Mouse (Mus musculus): ENCODE data around the gene Gng12. TPM values are rescaled to one million over a fixed set of nuclear protein-coding genes. Genes with fewer than 3 reads are reported as not detected.

Gng12 gene
- polyA plus RNA-seq, 1 experiment: 0.36 TPM

DNA sequence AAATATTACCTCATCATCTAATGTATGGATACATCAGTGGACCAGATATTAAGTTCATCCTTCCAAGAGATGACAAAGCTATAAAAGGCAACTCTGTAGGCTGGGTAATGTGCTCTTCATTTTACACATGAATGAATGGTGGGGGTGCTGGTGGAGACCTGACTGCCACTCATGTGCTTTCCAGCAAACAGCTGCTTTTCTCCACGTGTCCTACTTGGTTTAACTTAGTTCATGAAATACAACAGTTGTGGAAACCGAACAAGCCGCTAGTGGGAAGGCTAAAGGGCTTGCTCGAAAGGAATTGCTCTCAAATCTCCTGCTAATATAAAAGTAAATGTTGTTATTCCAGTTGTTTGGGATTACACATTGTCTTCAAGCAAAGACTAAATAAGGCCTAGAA, 137.4 kb downstream of the Gng12 start:
- Histone ChIP-seq H3K4me1 (ENCODE audit: control insufficient read depth) (peaks cover 34% of the 10 kb centered on the region), H3K36me3 (ENCODE audit: control insufficient read depth) (peaks cover 47% of the 10 kb centered on the region), H3K27me3 (ENCODE audit: control insufficient read depth) (no peaks in the 10 kb centered on the region), H3K4me3 (replicated peaks) (peak overlapping the region; percentile 90), H3K9me3 (ENCODE audit: control insufficient read depth, low read length) (no peaks in the 10 kb centered on the region)
- no peak for TF ChIP-seq GATA1 (IDR thresholded peaks at IDR 0.05; ENCODE audit: low read length)
- no peak for TF ChIP-seq TAL1 (IDR thresholded peaks at IDR 0.05; ENCODE audit: low read length)

DNA sequence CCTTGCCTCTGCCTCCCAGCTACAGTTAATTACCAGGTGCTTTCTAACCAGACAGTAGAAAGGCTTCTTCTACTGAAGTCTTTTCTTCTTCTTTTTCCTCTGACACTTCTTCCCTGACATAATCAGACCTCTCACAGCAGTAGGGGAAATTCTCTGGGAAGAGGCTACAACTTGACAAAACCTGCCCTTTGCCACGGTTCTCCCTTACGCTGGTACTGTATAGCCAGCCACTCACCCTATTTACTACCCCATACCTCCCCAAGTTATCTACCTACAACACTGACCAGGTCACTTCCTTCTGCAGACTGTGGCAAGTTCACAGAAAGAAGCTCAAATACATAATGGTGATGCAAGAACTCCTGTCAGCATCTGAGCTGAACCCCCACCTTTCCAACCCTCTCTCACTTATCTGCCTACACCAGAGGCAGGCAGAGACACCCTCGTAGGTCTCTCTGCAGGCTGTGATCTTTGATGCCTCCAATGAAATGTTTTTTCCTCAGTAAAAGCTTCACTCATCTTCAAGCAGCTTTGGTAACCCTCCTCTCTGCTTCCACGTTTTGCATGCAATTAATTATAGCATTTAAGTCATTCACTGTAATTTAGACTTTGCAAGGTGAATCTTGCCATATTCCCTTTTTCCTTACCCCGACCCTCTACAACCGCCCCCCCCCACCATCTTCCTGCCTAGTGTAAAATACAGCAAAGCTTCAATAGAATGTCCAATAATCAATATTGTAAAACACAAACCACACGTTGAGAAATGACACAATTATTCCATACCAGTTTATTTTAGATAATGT, 138.3 kb downstream of the Gng12 start:
- Histone ChIP-seq H3K36me3 (ENCODE audit: control insufficient read depth) (peaks cover 47% of the 10 kb centered on the region), H3K27me3 (ENCODE audit: control insufficient read depth) (no peaks in the 10 kb centered on the region), H3K4me1 (ENCODE audit: control insufficient read depth) (peaks cover 40% of the 10 kb centered on the region), H3K9me3 (ENCODE audit: control insufficient read depth, low read length) (no peaks in the 10 kb centered on the region), H3K4me3 (replicated peaks) (peak overlapping the region; percentile 90)
- TF ChIP-seq TAL1 (IDR thresholded peaks at IDR 0.05; ENCODE audit: low read length): peak; percentile 89
- TF ChIP-seq GATA1 (IDR thresholded peaks at IDR 0.05; ENCODE audit: low read length): peak; percentile 80

DNA sequence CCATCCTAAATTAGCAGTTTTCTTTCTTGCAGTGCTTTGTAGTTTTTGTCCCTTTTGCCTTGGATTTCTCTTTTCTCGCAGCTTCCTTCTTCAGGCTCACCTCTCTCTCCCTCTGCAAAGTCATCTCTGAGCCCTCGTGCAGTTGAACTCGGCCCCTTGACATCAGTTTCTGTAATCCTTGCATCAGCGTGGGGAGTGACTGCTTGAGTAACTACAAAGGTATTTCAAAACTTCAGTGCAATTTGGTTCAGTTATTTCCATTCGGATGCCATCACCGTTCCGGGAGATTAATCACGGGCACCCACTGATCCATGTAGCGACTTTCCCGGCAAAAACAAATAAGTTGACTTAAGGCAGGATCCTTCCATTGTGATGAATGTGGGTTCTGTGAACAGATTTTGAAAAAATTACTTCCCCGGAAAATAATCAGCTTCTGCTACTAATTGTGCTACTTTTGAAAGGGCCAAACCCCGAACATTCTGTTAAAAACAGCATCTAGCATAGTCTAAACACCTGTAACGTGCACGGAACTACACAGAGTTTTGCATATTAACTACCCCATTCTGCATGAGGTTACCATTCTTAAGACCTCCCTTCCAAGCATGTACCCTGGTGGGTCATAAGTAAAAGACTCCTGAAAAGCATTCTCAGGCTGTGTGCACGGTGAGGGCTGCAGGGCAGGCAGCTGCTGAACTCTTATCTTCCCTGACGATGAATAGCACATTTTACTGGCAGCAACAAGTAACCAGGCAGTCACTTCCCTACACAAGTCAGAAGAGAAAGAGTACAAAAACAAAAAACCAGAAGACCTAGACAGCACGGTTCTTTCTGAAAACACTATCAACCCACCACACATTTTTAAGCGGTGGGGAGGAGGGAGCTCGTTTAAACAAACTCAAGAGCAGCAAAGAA, 139.4 kb downstream of the Gng12 start:
- no peaks in the 10 kb centered on the region for H3K27me3 ChIP-seq (ENCODE audit: control insufficient read depth)
- H3K9me3 ChIP-seq (ENCODE audit: control insufficient read depth, low read length): no peaks in the 10 kb centered on the region
- H3K4me1 ChIP-seq (ENCODE audit: control insufficient read depth): peaks cover 40% of the 10 kb centered on the region
- H3K36me3 ChIP-seq (ENCODE audit: control insufficient read depth): peaks cover 47% of the 10 kb centered on the region
- TF ChIP-seq GATA1 (IDR thresholded peaks at IDR 0.05; ENCODE audit: low read length) (peak; percentile 89), TAL1 (IDR thresholded peaks at IDR 0.05; ENCODE audit: low read length) (no peak)
- H3K4me3 ChIP-seq (replicated peaks): peak overlapping the region; percentile 90

- TF ChIP-seq TAL1 (IDR thresholded peaks at IDR 0.05; ENCODE audit: low read length): no peak
- no peak for TF ChIP-seq GATA1 (IDR thresholded peaks at IDR 0.05; ENCODE audit: low read length)
- Histone ChIP-seq H3K36me3 (ENCODE audit: control insufficient read depth) (peaks cover 47% of the 10 kb centered on the region), H3K4me1 (ENCODE audit: control insufficient read depth) (peaks cover 36% of the 10 kb centered on the region), H3K9me3 (ENCODE audit: control insufficient read depth, low read length) (no peaks in the 10 kb centered on the region), H3K27me3 (ENCODE audit: control insufficient read depth) (no peaks in the 10 kb centered on the region), H3K4me3 (replicated peaks) (peak overlapping the region; percentile 90)
Measured at GRCm38 (mm10) chr6:67036356-67036811, 140.2 kb downstream of the Gng12 start.

DNA sequence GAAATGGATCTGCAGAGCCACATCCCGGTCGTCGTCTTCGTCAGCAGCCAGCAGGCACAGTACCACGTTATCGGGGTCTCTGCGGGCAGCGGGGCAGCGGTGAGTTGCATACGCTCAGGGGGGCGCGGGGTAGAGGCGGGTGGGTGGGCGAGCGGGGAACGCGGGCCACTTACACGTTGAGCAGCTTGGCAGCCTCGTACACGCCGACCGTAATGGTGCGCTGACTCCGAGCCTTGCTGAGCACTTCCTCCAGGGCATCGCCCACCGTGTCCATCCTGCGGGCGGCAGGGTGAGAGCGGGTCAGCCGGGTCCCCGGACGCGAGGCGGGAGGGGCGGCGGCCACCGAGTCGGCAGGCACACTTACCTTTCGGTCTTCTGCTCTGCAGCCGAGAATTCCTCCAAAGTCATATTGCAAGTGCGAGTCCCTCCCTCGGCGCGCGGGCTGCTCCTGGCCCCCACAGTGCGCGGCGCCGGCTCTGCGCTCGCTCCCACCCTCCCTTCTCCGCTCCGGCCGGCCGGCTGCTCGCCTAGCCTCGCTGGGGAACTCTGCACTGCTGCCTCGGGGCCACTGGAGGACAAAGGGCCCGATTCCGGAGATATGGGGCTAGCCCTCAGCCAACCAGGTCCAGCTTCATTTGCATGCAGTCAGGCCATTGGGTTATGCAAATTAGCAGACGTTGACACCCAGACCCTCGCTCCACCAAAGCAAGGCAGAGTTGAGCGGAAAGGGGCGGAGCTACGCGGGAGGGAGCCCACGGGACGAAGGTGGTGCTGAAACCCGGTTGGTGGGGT, 140.8 kb downstream of the Gng12 start, which contains the start of gene Gadd45a:
Gene Gadd45a (minus strand): TSS at position 621 of the 792 bp plus-strand sequence.
- H3K4me3 ChIP-seq (replicated peaks): peak within 1 kb of the TSS; percentile 90
- H3K36me3 ChIP-seq (ENCODE audit: control insufficient read depth): peaks cover 47% of the 10 kb centered on the region
- TF ChIP-seq GATA1 (IDR thresholded peaks at IDR 0.05; ENCODE audit: low read length) (peak; percentile 76), TAL1 (IDR thresholded peaks at IDR 0.05; ENCODE audit: low read length) (no peak)
- no peaks in the 10 kb centered on the region for H3K9me3 ChIP-seq (ENCODE audit: control insufficient read depth, low read length)
- H3K4me1 ChIP-seq (ENCODE audit: control insufficient read depth): peaks cover 36% of the 10 kb centered on the region
- no peaks in the 10 kb centered on the region for H3K27me3 ChIP-seq (ENCODE audit: control insufficient read depth)

- H3K9me3 ChIP-seq (ENCODE audit: control insufficient read depth, low read length): no peaks in the 10 kb centered on the region
- H3K36me3 ChIP-seq (ENCODE audit: control insufficient read depth): peaks cover 30% of the 10 kb centered on the region
- peaks cover 29% of the 10 kb centered on the region for H3K4me1 ChIP-seq (ENCODE audit: control insufficient read depth)
- no peaks in the 10 kb centered on the region for H3K27me3 ChIP-seq (ENCODE audit: control insufficient read depth)
- H3K4me3 ChIP-seq (replicated peaks): no peak overlapping the region
- TF ChIP-seq TAL1 (IDR thresholded peaks at IDR 0.05; ENCODE audit: low read length): no peak
- TF ChIP-seq GATA1 (IDR thresholded peaks at IDR 0.05; ENCODE audit: low read length): no peak
Measured at GRCm38 (mm10) chr6:67038964-67039363, 142.8 kb downstream of the Gng12 start.

- H3K36me3 ChIP-seq (ENCODE audit: control insufficient read depth): peaks cover 10% of the 10 kb centered on the region
- H3K4me3 ChIP-seq (replicated peaks): no peak overlapping the region
- peaks cover 30% of the 10 kb centered on the region for H3K4me1 ChIP-seq (ENCODE audit: control insufficient read depth)
- no peaks in the 10 kb centered on the region for H3K9me3 ChIP-seq (ENCODE audit: control insufficient read depth, low read length)
- TF ChIP-seq GATA1 (IDR thresholded peaks at IDR 0.05; ENCODE audit: low read length): no peak
- TF ChIP-seq TAL1 (IDR thresholded peaks at IDR 0.05; ENCODE audit: low read length): no peak
- no peaks in the 10 kb centered on the region for H3K27me3 ChIP-seq (ENCODE audit: control insufficient read depth)
Measured at GRCm38 (mm10) chr6:67040904-67041410, 144.8 kb downstream of the Gng12 start.

DNA sequence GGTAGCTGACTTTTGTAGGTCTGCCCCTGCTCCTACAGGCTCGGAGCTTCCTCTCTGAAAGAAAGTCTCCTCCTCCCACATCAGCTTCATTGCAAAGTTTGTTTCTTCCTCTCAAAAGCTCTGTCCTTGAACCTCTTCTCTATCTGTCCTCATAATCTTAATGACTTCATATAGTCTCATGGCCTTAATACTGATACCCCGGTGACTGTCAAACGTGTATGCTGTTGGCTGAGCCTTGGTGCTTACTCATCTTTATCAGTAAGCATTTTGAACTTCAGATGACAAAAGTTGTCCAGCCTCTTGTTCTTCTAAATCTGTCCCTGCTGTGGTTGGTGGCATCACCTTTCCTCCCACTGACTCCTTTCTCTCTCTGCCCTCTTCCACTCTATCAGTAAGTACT, 149.2 kb downstream of the Gng12 start:
- Histone ChIP-seq H3K4me3 (replicated peaks) (no peak overlapping the region), H3K4me1 (ENCODE audit: control insufficient read depth) (peaks cover 55% of the 10 kb centered on the region), H3K9me3 (ENCODE audit: control insufficient read depth, low read length) (no peaks in the 10 kb centered on the region), H3K36me3 (ENCODE audit: control insufficient read depth) (no peaks in the 10 kb centered on the region), H3K27me3 (ENCODE audit: control insufficient read depth) (no peaks in the 10 kb centered on the region)
- no peak for TF ChIP-seq GATA1 (IDR thresholded peaks at IDR 0.05; ENCODE audit: low read length)
- no peak for TF ChIP-seq TAL1 (IDR thresholded peaks at IDR 0.05; ENCODE audit: low read length)

All from erythroblast, embryonic 14.5 days (primary cell).